Comparison of ENCODE assay signal across 8 mouse cellular contexts in genomic region chr13:42867026-42867425, GRCm38 (mm10).
DNase-seq lines count a peak whose midpoint lies in the region; ATAC-seq and TF ChIP-seq lines count a peak whose summit lies in the region.

No protein-coding gene starts in this region.

- no peak overlapping the region for H3K27ac ChIP-seq in kidney, embryonic 15.5 days
- peak overlapping the region; percentile 45 for H3K27ac ChIP-seq in embryonic fibroblast, embryonic 13.5 days (ENCODE audit: insufficient read depth, low read length)
- H3K27ac ChIP-seq in hindbrain, embryonic 14.5 days, result no peak overlapping the region
- H3K27ac ChIP-seq in macrophage, result no peak overlapping the region

- 0 out of 2 replicates have a peak, but pooled peaks cover 11% of the 10 kb centered on the region for H3K4me1 ChIP-seq in kidney, embryonic 15.5 days
- H3K4me1 ChIP-seq in embryonic fibroblast, embryonic 13.5 days (ENCODE audit: control insufficient read depth, insufficient read depth, low read length), result peaks cover 2% of the 10 kb centered on the region; the same call in 1 of the 2 replicates
- peaks cover 10% of the 10 kb centered on the region; the same call in 1 of the 2 replicates for H3K4me1 ChIP-seq in hindbrain, embryonic 14.5 days (replicated peaks; ENCODE audit: control insufficient read depth, insufficient read depth, low read length)

- no peaks in the 10 kb centered on the region for H3K9me3 ChIP-seq in kidney, embryonic 15.5 days (replicated peaks)
- no peaks in the 10 kb centered on the region for H3K9me3 ChIP-seq in hindbrain, embryonic 14.5 days (ENCODE audit: control insufficient read depth, low read length)

- no peak for ATAC-seq in kidney, embryonic 15.5 days (replicated peaks; ENCODE audit: low FRiP score)
- no peak for ATAC-seq in hindbrain, embryonic 14.5 days (ENCODE audit: low FRiP score)
- ATAC-seq in activated CD4-positive, CD25-positive, alpha-beta regulatory T cell, adult 4 months, result no peak

- H3K27me3 ChIP-seq in kidney, embryonic 15.5 days, result no peaks in the 10 kb centered on the region
- no peaks in the 10 kb centered on the region for H3K27me3 ChIP-seq in hindbrain, embryonic 14.5 days (ENCODE audit: control insufficient read depth, insufficient read depth, low read length)

- no peaks in the 10 kb centered on the region for H3K79me2 ChIP-seq in macrophage (ENCODE audit: inconsistent target)

- H3K4me2 ChIP-seq in kidney, embryonic 15.5 days, result peak overlapping the region; percentile 83
- H3K4me2 ChIP-seq in hindbrain, embryonic 14.5 days (replicated peaks), result peak overlapping the region; percentile 44

- no peak for TF ChIP-seq POLR2A in embryonic fibroblast, embryonic 13.5 days (IDR thresholded peaks at IDR 0.05; ENCODE audit: low read depth, low read length)

- peak overlapping the region; percentile 47 for H3K4me3 ChIP-seq in kidney, embryonic 15.5 days (replicated peaks)
- peak overlapping the region; percentile 47 for H3K4me3 ChIP-seq in embryonic fibroblast, embryonic 13.5 days (ENCODE audit: insufficient read depth, low read length)
- H3K4me3 ChIP-seq in hindbrain, embryonic 14.5 days (replicated peaks; ENCODE audit: low read length), result no peak overlapping the region
- H3K4me3 ChIP-seq in macrophage (ENCODE audit: inconsistent target), result peak overlapping the region; percentile 49

- peak overlapping the region; percentile 40 for H3K9ac ChIP-seq in kidney, embryonic 15.5 days
- H3K9ac ChIP-seq in hindbrain, embryonic 14.5 days, result no peak overlapping the region

- 41% methylated on average over 6 of the region's 6 CpGs for WGBS in kidney, embryonic 15.5 days
- WGBS in hindbrain, embryonic 14.5 days, result 45% methylated on average over 6 of the region's 6 CpGs
- WGBS in macrophage (ENCODE audit: missing documents), result 18% methylated on average over 6 of the region's 6 CpGs

- no peak for DNase-seq in kidney, adult 18-20 months
- no peak for DNase-seq in hindbrain, embryonic 14.5 days (ENCODE audit: low spot score)
- DNase-seq in thymus, postnatal 4 days, result no peak
- DNase-seq in urinary bladder, postnatal 4 days (ENCODE audit: low spot score in 2 of 2), result no peak

- TF ChIP-seq CTCF in embryonic fibroblast, embryonic 13.5 days (IDR thresholded peaks at IDR 0.05; ENCODE audit: borderline replicate concordance, insufficient read depth, low read length), result no peak

- H3K36me3 ChIP-seq in kidney, embryonic 15.5 days, result no peaks in the 10 kb centered on the region
- no peaks in the 10 kb centered on the region for H3K36me3 ChIP-seq in hindbrain, embryonic 14.5 days (replicated peaks; ENCODE audit: control insufficient read depth, insufficient read depth)
- H3K36me3 ChIP-seq in macrophage (ENCODE audit: inconsistent target), result no peaks in the 10 kb centered on the region
